In genomic region chr1:158536867-158537266, GRCm38 (mm10) we compare ENCODE assay signal across 19 mouse cellular contexts.
DNase-seq lines count a peak whose midpoint lies in the region; ATAC-seq lines count a peak whose summit lies in the region.
"Had no signal": no experiment of that assay in that cellular context is flagged by ENCODE, and none has a peak within 500 bp of the region (broad histone marks: within the 10 kb centered on the region; RNA-seq: fewer than 3 reads in every experiment).

No protein-coding gene starts in this region.

- H3K4me1 ChIP-seq in hindbrain, embryonic 10.5 days (replicated peaks) = peaks cover 17% of the 10 kb centered on the region
- peaks cover 8% of the 10 kb centered on the region for H3K4me1 ChIP-seq in hindbrain, embryonic 13.5 days (replicated peaks)
- peaks cover 10% of the 10 kb centered on the region for H3K4me1 ChIP-seq in forebrain, embryonic 13.5 days
- peaks cover 27% of the 10 kb centered on the region for H3K4me1 ChIP-seq in midbrain, embryonic 10.5 days
- H3K4me1 ChIP-seq in neural tube, embryonic 12.5 days = 0 out of 2 replicates have a peak, but pooled peaks cover 5% of the 10 kb centered on the region
- H3K4me1 ChIP-seq: liver, embryonic 12.5 days had no signal

- H3K4me3 ChIP-seq in hindbrain, embryonic 10.5 days = no peak overlapping the region
- no peak overlapping the region for H3K4me3 ChIP-seq in hindbrain, embryonic 13.5 days
- no peak overlapping the region for H3K4me3 ChIP-seq in forebrain, embryonic 13.5 days
- H3K4me3 ChIP-seq in midbrain, embryonic 10.5 days = no peak overlapping the region
- H3K4me3 ChIP-seq in neural tube, embryonic 12.5 days = no peak overlapping the region
- H3K4me3 ChIP-seq: heart, adult 2 months; liver, embryonic 12.5 days had no signal

- H3K4me2 ChIP-seq in hindbrain, embryonic 13.5 days = no peak overlapping the region
- H3K4me2 ChIP-seq in forebrain, embryonic 13.5 days = no peak overlapping the region
- no peak overlapping the region for H3K4me2 ChIP-seq in neural tube, embryonic 12.5 days (replicated peaks)
- H3K4me2 ChIP-seq: liver, embryonic 12.5 days; lung, embryonic 14.5 days had no signal

- intact Hi-C loops in heart, postnatal 14 days (cut with DNase I) = no loop called here

- no peaks in the 10 kb centered on the region for H3K9me3 ChIP-seq in hindbrain, embryonic 10.5 days
- no peaks in the 10 kb centered on the region for H3K9me3 ChIP-seq in hindbrain, embryonic 13.5 days
- no peaks in the 10 kb centered on the region for H3K9me3 ChIP-seq in forebrain, embryonic 13.5 days (replicated peaks)
- H3K9me3 ChIP-seq in midbrain, embryonic 10.5 days (replicated peaks) = no peaks in the 10 kb centered on the region
- H3K9me3 ChIP-seq in neural tube, embryonic 12.5 days = no peaks in the 10 kb centered on the region
- H3K9me3 ChIP-seq: liver, embryonic 12.5 days had no signal

- no peaks in the 10 kb centered on the region for H3K36me3 ChIP-seq in hindbrain, embryonic 10.5 days
- peaks cover 19% of the 10 kb centered on the region for H3K36me3 ChIP-seq in hindbrain, embryonic 13.5 days
- H3K36me3 ChIP-seq in forebrain, embryonic 13.5 days (ENCODE audit: poor library complexity, severe bottlenecking) = peaks cover 12% of the 10 kb centered on the region
- 0 out of 2 replicates have a peak, but pooled peaks cover 3% of the 10 kb centered on the region for H3K36me3 ChIP-seq in midbrain, embryonic 10.5 days
- no peaks in the 10 kb centered on the region for H3K36me3 ChIP-seq in neural tube, embryonic 12.5 days
- H3K36me3 ChIP-seq: liver, embryonic 12.5 days had no signal

- no peaks in the 10 kb centered on the region for H3K27me3 ChIP-seq in hindbrain, embryonic 10.5 days (ENCODE audit: insufficient read depth, poor library complexity, severe bottlenecking)
- no peaks in the 10 kb centered on the region for H3K27me3 ChIP-seq in hindbrain, embryonic 13.5 days
- no peaks in the 10 kb centered on the region for H3K27me3 ChIP-seq in forebrain, embryonic 13.5 days
- H3K27me3 ChIP-seq in midbrain, embryonic 10.5 days (ENCODE audit: low read depth, poor library complexity, severe bottlenecking) = no peaks in the 10 kb centered on the region
- no peaks in the 10 kb centered on the region for H3K27me3 ChIP-seq in neural tube, embryonic 12.5 days (replicated peaks)
- H3K27me3 ChIP-seq: liver, embryonic 12.5 days had no signal

- ATAC-seq in hindbrain, embryonic 13.5 days (ENCODE audit: low FRiP score) = no peak
- ATAC-seq in forebrain, embryonic 13.5 days = peak; percentile 38; the same call in 1 of the 2 replicates
- ATAC-seq in neural tube, embryonic 12.5 days (ENCODE audit: low FRiP score, low read depth) = 0 out of 2 replicates have a peak, but pooled peaks have one; percentile 33
- ATAC-seq: inflammation-experienced regulatory T-cells, adult 6 months; liver, embryonic 12.5 days had no signal

- no peak overlapping the region for H3K27ac ChIP-seq in hindbrain, embryonic 10.5 days
- no peak overlapping the region for H3K27ac ChIP-seq in hindbrain, embryonic 13.5 days
- no peak overlapping the region for H3K27ac ChIP-seq in forebrain, embryonic 13.5 days
- 0 out of 2 replicates have a peak overlapping the region, but pooled peaks have one; percentile 14 for H3K27ac ChIP-seq in midbrain, embryonic 10.5 days (replicated peaks)
- no peak overlapping the region for H3K27ac ChIP-seq in neural tube, embryonic 12.5 days
- H3K27ac ChIP-seq: heart, adult 2 months; liver, embryonic 12.5 days; macrophage had no signal

- DNase-seq in hindbrain, embryonic 10.5 days (ENCODE audit: low spot score) = peak; percentile 15
- DNase-seq in midbrain, embryonic 10.5 days (ENCODE audit: low spot score) = peak; percentile 26
- DNase-seq in heart, postnatal 14 days = no peak
- DNase-seq in cerebellum, adult 18-20 months = no peak
- DNase-seq: adrenal gland, postnatal 10 days; B cell, adult 2 months; cerebellum, adult 2 months; gastrocnemius, postnatal 14 days; heart, adult 2 months; kidney, adult 9 months; lung, embryonic 14.5 days; spleen, adult 18-20 months; thymus, adult 18-20 months had no signal

- no peak overlapping the region for H3K9ac ChIP-seq in hindbrain, embryonic 13.5 days
- no peak overlapping the region for H3K9ac ChIP-seq in forebrain, embryonic 13.5 days
- no peak overlapping the region for H3K9ac ChIP-seq in neural tube, embryonic 12.5 days
- H3K9ac ChIP-seq: liver, embryonic 12.5 days; lung, embryonic 14.5 days had no signal

- WGBS in hindbrain, embryonic 10.5 days = 6% methylated on average over 1 of the region's 1 CpGs
- 10% methylated on average over 1 of the region's 1 CpGs for WGBS in hindbrain, embryonic 13.5 days
- WGBS in forebrain, embryonic 13.5 days = 10% methylated on average over 1 of the region's 1 CpGs
- WGBS in midbrain, embryonic 10.5 days = 15% methylated on average over 1 of the region's 1 CpGs
- WGBS in neural tube, embryonic 12.5 days = 21% methylated on average over 1 of the region's 1 CpGs

Comparison
In these comparisons a context has a peak if more than half of its experiments do, and no peak if none do; other contexts are left out.
1. DNase-seq: peak in hindbrain, embryonic 10.5 days (single experiment) and midbrain, embryonic 10.5 days (single experiment); none in heart, postnatal 14 days (0 of 2) and cerebellum, adult 18-20 months (0 of 2).